Mouse (Mus musculus) hindbrain, embryonic 14.5 days (tissue): Measurements from ENCODE around the gene Abcf2. TPM values are rescaled to one million over a fixed set of nuclear protein-coding genes. Genes with fewer than 3 reads are reported as not detected.
A peak's percentile ranks its signal among the peaks of the same experiment; 100 is the strongest.
"Not testable (repeated sequence)": the region's sequence is repeated elsewhere in the genome, so short reads cannot be mapped to it uniquely, and the experiment has no call there.

ENCODE experiments used
- ATAC-seq: fragments of 200-750 bp; cut with Nextera tagmentation; 2 replicates; pipeline ENCODE4 v1.8.0; 2017; ENCODE audit warnings: moderate number of reproducible peaks, mild to moderate bottlenecking, moderate TSS enrichment, moderate library complexity; ENCODE audit not compliant: low FRiP score
- DNase-seq: peaks from one replicate; pipeline ENCODE4 v3.0.0-alpha.2; 2015; ENCODE audit warnings: low spot score
- H3K27ac ChIP-seq: fragments of 300-500 bp; sonication (generic); 2 replicates; pipeline ENCODE4 v1.5.1; 2014; ENCODE audit warnings: mild to moderate bottlenecking, moderate library complexity
- H3K27me3 ChIP-seq: fragments of 300-500 bp; sonication (generic); 2 replicates; pipeline ENCODE4 v1.6.1; 2014; ENCODE audit warnings: mild to moderate bottlenecking, low read length, mixed read lengths; ENCODE audit not compliant: control insufficient read depth, insufficient read depth
- H3K36me3 ChIP-seq: fragments of 300-500 bp; sonication (generic); replicated peaks from 2 replicates; pipeline ENCODE4 v1.6.1; 2014; ENCODE audit not compliant: control insufficient read depth, insufficient read depth
- H3K4me1 ChIP-seq: fragments of 300-500 bp; sonication (generic); replicated peaks from 2 replicates; pipeline ENCODE4 v1.6.1; 2014; ENCODE audit warnings: antibody characterized with exemption, low read length, mixed read lengths; ENCODE audit not compliant: control insufficient read depth, insufficient read depth
- H3K4me2 ChIP-seq: fragments of 300-500 bp; sonication (generic); replicated peaks from 2 replicates; pipeline ENCODE4 v1.6.1; 2014; ENCODE audit warnings: mild to moderate bottlenecking, moderate library complexity
- H3K4me3 ChIP-seq: fragments of 300-500 bp; sonication (generic); replicated peaks from 2 replicates; pipeline ENCODE4 v1.5.1; 2014; ENCODE audit warnings: mild to moderate bottlenecking, low read length
- H3K9ac ChIP-seq: fragments of 300-500 bp; sonication (generic); 2 replicates; pipeline ENCODE4 v1.6.1; 2014
- H3K9me3 ChIP-seq: fragments of 300-500 bp; sonication (generic); 2 replicates; pipeline ENCODE4 v1.6.1; 2016; ENCODE audit warnings: low read length; ENCODE audit not compliant: control insufficient read depth
- WGBS: fragments of 180-500 bp; shearing (Covaris S2); extraction: QIAGEN DNeasy Blood & Tissue Kit; methylation state at CpG from one replicate; pipeline ENCODE4 v1.1.7; 2014; 5-methylcytosine and 5-hydroxymethylcytosine counted together
- polyA plus RNA-seq: library from polyadenylated mRNA; unstranded; fragments of >200 nt; fragmentation: Nextera tagmentation; extraction: Ambion mirVana; gene quantifications from 2 replicates; pipeline ENCODE4 v1.2.1, GENCODE M21; 2014

Gene Abcf2
- polyA plus RNA-seq, 1 experiment from 2014 or later = 72.3 TPM

DNA sequence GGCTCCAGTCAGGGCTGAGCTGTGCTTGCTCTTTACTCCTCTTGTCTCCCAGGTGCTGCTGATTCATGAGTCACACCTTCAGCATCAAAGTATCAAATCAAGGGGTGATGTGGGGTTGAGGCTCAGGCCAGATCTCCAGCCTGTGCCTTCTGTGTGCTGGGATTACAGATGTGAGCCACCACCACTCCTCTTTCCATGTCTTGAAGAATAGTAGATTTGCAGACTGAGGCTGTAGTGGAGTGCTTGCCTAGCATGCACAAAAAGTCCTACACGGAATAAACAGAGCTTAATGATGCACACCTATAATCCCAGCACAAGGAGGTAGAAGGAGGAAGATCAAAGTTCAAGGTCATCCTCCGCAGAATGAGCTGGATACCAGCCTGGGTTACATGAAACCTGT lies 20.6 kb downstream of the Abcf2 start, which contains the start of gene 4931409K22Rik:
Gene 4931409K22Rik (minus strand): TSS at position 101 of the 400 bp plus-strand sequence.
- 75% methylated on average over 2 of the region's 2 CpGs for WGBS
- no peak for DNase-seq
- H3K4me1 ChIP-seq = no peaks in the 10 kb centered on the region
- H3K9ac ChIP-seq = no peak within 1 kb of the TSS
- no peaks in the 10 kb centered on the region for H3K27me3 ChIP-seq
- no peak within 1 kb of the TSS for H3K4me3 ChIP-seq
- no peak within 1 kb of the TSS for H3K27ac ChIP-seq
- H3K36me3 ChIP-seq = no peaks in the 10 kb centered on the region
- ATAC-seq = no peak
- H3K4me2 ChIP-seq = no peak within 1 kb of the TSS
- no peaks in the 10 kb centered on the region for H3K9me3 ChIP-seq

DNA sequence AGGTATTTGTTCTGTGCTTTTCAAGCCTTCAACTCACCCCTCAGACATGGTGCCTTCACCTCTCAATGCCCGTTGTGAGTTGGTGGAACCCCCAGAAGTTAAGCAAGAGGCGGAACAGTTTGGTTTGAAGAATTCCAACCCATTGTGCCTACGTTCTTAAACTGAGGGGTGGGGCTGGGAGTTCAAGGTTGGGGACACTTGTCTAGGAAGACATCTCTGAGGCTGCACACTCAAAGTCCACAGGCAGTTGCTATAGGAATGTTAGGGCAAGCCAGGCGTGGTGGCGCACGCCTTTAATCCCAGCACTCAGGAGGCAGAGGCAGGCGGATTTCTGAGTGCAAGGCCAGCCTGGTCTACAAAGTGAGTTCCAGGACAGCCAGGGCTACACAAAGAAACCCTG lies 21.9 kb downstream of the Abcf2 start:
- not testable (repeated sequence) for H3K9ac ChIP-seq, H3K4me3 ChIP-seq, H3K36me3 ChIP-seq, H3K27me3 ChIP-seq, ATAC-seq, H3K27ac ChIP-seq, H3K9me3 ChIP-seq, DNase-seq, H3K4me2 ChIP-seq
- H3K4me1 ChIP-seq = peaks cover 12% of the 10 kb centered on the region
- WGBS = 90% methylated on average over 7 of the region's 7 CpGs

DNA sequence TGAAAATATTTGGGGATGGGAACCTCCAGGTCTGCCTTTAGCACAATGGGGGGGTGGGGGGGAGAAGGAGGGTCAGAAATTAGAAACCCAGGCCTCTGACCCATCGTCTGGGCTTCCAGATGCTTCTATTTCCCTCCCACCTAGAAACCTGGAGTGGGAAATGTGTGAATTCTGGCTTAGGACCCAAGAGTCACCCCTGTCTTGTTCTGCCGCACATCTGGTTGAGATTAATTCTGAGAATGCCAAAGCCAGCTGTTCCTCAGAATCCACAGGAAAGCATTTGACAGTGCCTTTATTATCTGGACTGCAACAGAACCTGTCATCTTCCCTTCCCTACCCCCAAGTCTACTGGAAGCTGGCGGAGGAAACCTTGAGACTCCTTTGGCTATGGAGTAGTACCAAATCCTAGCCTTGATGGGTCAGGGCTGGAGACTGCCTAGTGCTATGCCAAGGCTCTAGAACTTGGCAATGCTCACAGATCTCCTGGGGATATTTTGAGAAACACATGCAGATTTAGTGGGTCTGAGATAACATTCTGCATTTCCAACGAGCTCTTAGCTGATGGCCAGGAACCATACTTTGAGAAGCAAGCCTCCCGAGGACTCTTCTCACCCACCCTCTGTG lies 23.5 kb downstream of the Abcf2 start:
- Histone ChIP-seq H3K4me2 (no peak overlapping the region), H3K27me3 (no peaks in the 10 kb centered on the region), H3K27ac (no peak overlapping the region), H3K36me3 (no peaks in the 10 kb centered on the region), H3K4me3 (no peak overlapping the region), H3K9me3 (no peaks in the 10 kb centered on the region), H3K9ac (no peak overlapping the region), H3K4me1 (peaks cover 12% of the 10 kb centered on the region)
- ATAC-seq = no peak
- DNase-seq = no peak
- WGBS = 76% methylated on average over 5 of the region's 5 CpGs

DNA sequence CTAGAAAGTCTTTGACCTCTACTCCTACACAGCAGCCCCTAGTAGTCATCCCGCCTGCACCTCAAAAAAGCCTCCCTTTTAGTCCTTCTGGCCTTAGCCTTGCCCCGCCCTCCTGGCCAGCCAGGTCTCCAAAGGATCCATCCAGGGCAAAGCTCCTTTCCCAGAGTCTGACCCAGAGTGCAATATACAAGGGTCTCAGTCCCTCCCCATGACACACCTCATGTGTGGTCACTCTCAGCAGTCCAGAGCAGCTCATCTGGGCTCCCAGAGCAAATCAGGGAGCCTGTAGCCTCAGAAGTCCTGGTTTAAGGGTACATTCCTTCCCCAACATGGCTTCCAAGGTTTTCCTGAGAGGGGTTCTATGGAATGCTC lies 26.0 kb downstream of the Abcf2 start:
- no peaks in the 10 kb centered on the region for H3K27me3 ChIP-seq
- no peak for DNase-seq
- no peak overlapping the region for H3K4me3 ChIP-seq
- H3K4me2 ChIP-seq = peak overlapping the region; percentile 33
- no peaks in the 10 kb centered on the region for H3K36me3 ChIP-seq
- no peaks in the 10 kb centered on the region for H3K9me3 ChIP-seq
- no peak overlapping the region for H3K9ac ChIP-seq
- peaks cover 12% of the 10 kb centered on the region for H3K4me1 ChIP-seq
- peak; percentile 23 for ATAC-seq
- peak overlapping the region; percentile 36; the same call in 1 of the 2 replicates for H3K27ac ChIP-seq
- WGBS = 45% methylated on average over 2 of the region's 2 CpGs

DNA sequence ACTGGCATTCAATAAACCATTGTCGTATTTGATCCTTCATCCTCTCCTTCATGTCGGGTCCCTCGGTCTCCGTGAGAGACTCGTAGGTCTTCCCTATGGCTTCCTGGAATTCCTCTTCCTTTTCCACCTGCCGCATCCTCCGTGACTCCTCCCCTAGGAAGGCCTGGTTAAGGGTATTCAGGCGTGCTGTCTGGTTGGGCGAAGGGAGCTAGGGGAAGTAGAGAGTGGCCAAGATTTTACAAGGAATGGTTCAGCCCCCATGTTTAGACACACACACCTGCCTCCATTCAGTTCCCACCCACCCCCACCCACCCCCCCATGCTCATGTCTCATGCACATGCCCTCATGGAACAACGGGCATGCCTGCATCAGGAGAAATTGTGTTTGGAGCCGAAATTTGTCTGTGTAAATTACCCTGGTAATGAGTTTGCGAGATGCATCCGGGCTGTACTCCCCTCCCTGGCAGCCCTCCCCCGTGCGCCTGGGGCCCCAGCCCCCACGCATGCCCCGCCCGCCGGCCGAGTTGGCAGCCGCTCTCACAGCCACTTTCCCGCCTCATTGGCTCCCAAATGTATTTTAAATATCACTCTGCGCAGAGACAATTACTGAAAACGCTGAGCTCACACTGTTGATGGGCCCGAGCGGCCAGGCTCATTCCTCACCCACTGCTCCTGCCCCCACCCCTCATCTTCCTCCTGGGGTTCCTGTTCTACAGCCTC lies 26.5 kb downstream of the Abcf2 start:
- ATAC-seq (peak; percentile 87), DNase-seq (peak; percentile 72)
- H3K4me1 ChIP-seq = peaks cover 12% of the 10 kb centered on the region
- peak overlapping the region; percentile 68 for H3K27ac ChIP-seq
- peak overlapping the region; percentile 33 for H3K4me2 ChIP-seq
- H3K36me3 ChIP-seq = no peaks in the 10 kb centered on the region
- no peak overlapping the region for H3K9ac ChIP-seq
- H3K27me3 ChIP-seq = no peaks in the 10 kb centered on the region
- no peaks in the 10 kb centered on the region for H3K9me3 ChIP-seq
- 22% methylated on average over 26 of the region's 26 CpGs for WGBS
- H3K4me3 ChIP-seq = no peak overlapping the region

DNA sequence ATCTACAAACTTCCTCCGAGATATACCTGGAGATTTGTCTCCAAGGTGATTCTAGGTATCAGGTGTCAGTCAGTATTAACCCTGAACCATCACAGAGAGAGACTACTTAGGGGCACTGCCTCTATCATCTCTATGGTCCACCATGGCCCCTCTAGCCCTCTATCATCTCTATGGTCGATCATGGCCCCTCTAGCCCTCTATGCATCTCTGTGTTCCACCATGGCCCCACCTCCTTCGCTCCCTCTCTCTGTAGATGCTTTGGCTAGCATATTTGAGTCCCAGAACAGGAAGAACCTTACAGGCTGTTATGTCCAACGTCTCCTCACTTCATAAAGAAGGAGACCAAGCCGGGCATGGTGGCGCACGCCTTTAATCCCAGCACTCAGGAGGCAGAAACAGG lies 34.6 kb downstream of the Abcf2 start:
- Histone ChIP-seq H3K27ac (no peak overlapping the region), H3K27me3 (no peaks in the 10 kb centered on the region), H3K4me2 (no peak overlapping the region), H3K4me3 (no peak overlapping the region), H3K9ac (no peak overlapping the region), H3K9me3 (no peaks in the 10 kb centered on the region), H3K36me3 (no peaks in the 10 kb centered on the region), H3K4me1 (no peaks in the 10 kb centered on the region; the same call in 1 of the 2 replicates)
- WGBS = 82% methylated on average over 7 of the region's 7 CpGs
- DNase-seq (no peak), ATAC-seq (no peak)

DNA sequence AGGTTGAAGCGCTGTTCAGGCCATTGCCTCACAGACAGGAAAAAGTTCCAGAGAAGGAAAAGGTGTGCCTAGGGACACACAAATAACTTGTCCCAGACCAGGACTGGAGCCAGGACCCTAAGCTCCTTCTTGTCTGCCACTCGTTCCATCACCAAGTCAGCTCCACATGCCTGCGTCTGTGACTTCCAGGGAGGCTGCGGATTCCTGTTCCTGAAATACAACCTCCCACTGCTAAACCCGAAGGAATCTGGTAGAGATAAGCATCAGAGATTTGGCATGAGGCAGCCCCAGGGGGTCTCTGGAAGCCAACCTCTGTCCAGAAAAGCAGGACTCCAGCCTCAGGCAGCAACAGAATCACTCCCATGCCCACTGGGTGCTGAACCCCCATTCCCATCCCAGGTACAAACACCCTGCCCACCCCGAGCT lies 36.1 kb downstream of the Abcf2 start:
- Histone ChIP-seq H3K9ac (no peak overlapping the region), H3K9me3 (no peaks in the 10 kb centered on the region), H3K27ac (no peak overlapping the region), H3K4me3 (no peak overlapping the region), H3K4me2 (no peak overlapping the region), H3K36me3 (no peaks in the 10 kb centered on the region), H3K4me1 (no peaks in the 10 kb centered on the region; the same call in 1 of the 2 replicates), H3K27me3 (no peaks in the 10 kb centered on the region)
- no peak for ATAC-seq
- no peak for DNase-seq
- WGBS = 57% methylated on average over 6 of the region's 6 CpGs

DNA sequence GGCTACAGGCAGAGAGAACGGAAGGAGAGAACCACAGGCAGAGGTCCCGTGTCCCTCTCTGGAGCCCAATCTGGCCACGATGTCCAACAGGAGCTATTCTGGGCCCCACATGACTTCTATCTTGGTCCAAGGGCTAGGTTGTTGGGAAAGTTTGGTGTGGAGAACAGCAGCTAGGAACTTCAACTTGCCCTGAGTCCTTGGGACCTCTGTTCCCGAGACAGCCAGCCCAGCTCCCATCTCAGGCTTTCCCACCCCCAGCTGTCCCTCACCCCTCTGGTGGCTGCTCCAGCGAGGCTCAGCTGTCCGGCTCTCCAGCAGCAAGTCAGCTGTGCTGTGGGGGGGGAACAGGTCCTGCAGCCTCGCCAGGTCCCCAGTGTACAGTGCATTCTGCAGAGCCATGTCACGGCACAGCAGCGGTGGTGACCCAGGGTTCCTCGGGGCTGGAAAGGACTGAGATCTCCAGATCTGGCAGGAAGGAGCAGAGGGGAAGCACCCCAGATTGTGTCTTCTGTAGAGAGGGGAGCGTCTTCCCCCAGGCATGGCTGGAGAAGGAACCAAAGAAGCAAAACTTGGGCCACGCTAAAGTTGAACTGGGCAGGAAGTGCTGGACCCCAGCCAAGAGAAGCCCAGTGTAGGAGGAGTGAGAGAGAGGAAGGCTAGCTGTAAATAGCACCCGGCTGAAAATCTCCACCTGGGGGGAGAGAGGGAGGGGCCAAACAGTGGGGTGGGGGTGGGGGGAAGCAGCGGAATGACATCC lies 36.7 kb downstream of the Abcf2 start, which contains the start of gene Asb10:
Gene Asb10 (minus strand): TSS at position 592 of the 757 bp plus-strand sequence.
- WGBS = 48% methylated on average over 14 of the region's 14 CpGs
- H3K9me3 ChIP-seq = no peaks in the 10 kb centered on the region
- no peak within 1 kb of the TSS for H3K4me2 ChIP-seq
- H3K27me3 ChIP-seq = no peaks in the 10 kb centered on the region
- ATAC-seq (no peak), DNase-seq (no peak)
- H3K27ac ChIP-seq = no peak within 1 kb of the TSS
- H3K4me3 ChIP-seq = no peak within 1 kb of the TSS
- H3K9ac ChIP-seq = no peak within 1 kb of the TSS
- H3K4me1 ChIP-seq = no peaks in the 10 kb centered on the region; the same call in 1 of the 2 replicates
- H3K36me3 ChIP-seq = no peaks in the 10 kb centered on the region
